Mouse (Mus musculus): ENCODE results near the gene Nom1.

Nom1 gene

GRCm38 (mm10) chr5:29470851-29471394 lies 36.5 kb downstream of the Nom1 start:
- CTCF ChIA-PET = no interaction called here

GRCm38 (mm10) chr5:29471396-29471795 lies 36.9 kb downstream of the Nom1 start:
- CTCF ChIA-PET = no interaction called here

- CTCF ChIA-PET = no interaction called here
Measured at GRCm38 (mm10) chr5:29471855-29472665, 37.6 kb downstream of the Nom1 start.

- CTCF ChIA-PET = no interaction called here
Measured at GRCm38 (mm10) chr5:29473551-29474245, 39.2 kb downstream of the Nom1 start.

- CTCF ChIA-PET = no interaction called here
Measured at GRCm38 (mm10) chr5:29474246-29474960, 39.9 kb downstream of the Nom1 start.

GRCm38 (mm10) chr5:29475041-29475440 lies 40.6 kb downstream of the Nom1 start:
- CTCF ChIA-PET = no interaction called here

- CTCF ChIA-PET = no interaction called here
Measured at GRCm38 (mm10) chr5:29475556-29475955, 41.1 kb downstream of the Nom1 start.

- CTCF ChIA-PET = no interaction called here
Measured at GRCm38 (mm10) chr5:29476021-29476420, 41.6 kb downstream of the Nom1 start.

- CTCF ChIA-PET = no interaction called here
Measured at GRCm38 (mm10) chr5:29477474-29478207, 43.2 kb downstream of the Nom1 start.

GRCm38 (mm10) chr5:29478208-29479197 lies 44.0 kb downstream of the Nom1 start, which contains the start of gene Mnx1:
Mnx1 (minus strand) TSS chr5:29478470.
- CTCF ChIA-PET = no interaction called here

GRCm38 (mm10) chr5:29479198-29479593 lies 44.7 kb downstream of the Nom1 start:
- CTCF ChIA-PET = no interaction called here

- CTCF ChIA-PET = no interaction called here
Measured at GRCm38 (mm10) chr5:29483801-29484200, 49.3 kb downstream of the Nom1 start.

- CTCF ChIA-PET = no interaction called here
Measured at GRCm38 (mm10) chr5:29484965-29485940, 50.8 kb downstream of the Nom1 start.

- CTCF ChIA-PET = no interaction called here
Measured at GRCm38 (mm10) chr5:29485941-29486320, 51.5 kb downstream of the Nom1 start.

- CTCF ChIA-PET = no interaction called here
Measured at GRCm38 (mm10) chr5:29487321-29487720, 52.9 kb downstream of the Nom1 start.

GRCm38 (mm10) chr5:29507013-29507412 lies 72.5 kb downstream of the Nom1 start:
- CTCF ChIA-PET = no interaction called here
